Mouse (Mus musculus): ENCODE data around the gene Moxd1.

Moxd1 gene

GRCm38 (mm10) chr10:24223449-24224143, at the start of gene Moxd1:
Gene Moxd1, plus strand, starts transcription at chr10:24223517.
- no peak for DNase-seq (ENCODE audit: low read depth, low spot score)

- DNase-seq (ENCODE audit: low read depth, low spot score): no peak
These were observed 32.9 kb upstream of the Moxd1 start for GRCm38 (mm10) chr10:24190392-24190791.

- DNase-seq (ENCODE audit: low read depth, low spot score): no peak
These were observed 31.3 kb upstream of the Moxd1 start for GRCm38 (mm10) chr10:24191977-24192376.

- DNase-seq (ENCODE audit: low read depth, low spot score): no peak
These were observed 24.0 kb upstream of the Moxd1 start for GRCm38 (mm10) chr10:24199303-24199702.

GRCm38 (mm10) chr10:24200099-24200498, 23.2 kb upstream of the Moxd1 start:
- DNase-seq (ENCODE audit: low read depth, low spot score): no peak

GRCm38 (mm10) chr10:24210075-24210474, 13.2 kb upstream of the Moxd1 start:
- no peak for DNase-seq (ENCODE audit: low read depth, low spot score)

- no peak for DNase-seq (ENCODE audit: low read depth, low spot score)
These were observed 10.0 kb upstream of the Moxd1 start for GRCm38 (mm10) chr10:24213297-24213696.

GRCm38 (mm10) chr10:24217558-24218268, 5.6 kb upstream of the Moxd1 start:
- DNase-seq (ENCODE audit: low read depth, low spot score): no peak

- DNase-seq (ENCODE audit: low read depth, low spot score): no peak
These were observed 2.4 kb upstream of the Moxd1 start for GRCm38 (mm10) chr10:24220931-24221330.

GRCm38 (mm10) chr10:24222911-24223310, 406 bp upstream of the Moxd1 start:
- no peak for DNase-seq (ENCODE audit: low read depth, low spot score)

- no peak for DNase-seq (ENCODE audit: low read depth, low spot score)
These were observed 1.3 kb downstream of the Moxd1 start for GRCm38 (mm10) chr10:24224591-24224990.

- no peak for DNase-seq (ENCODE audit: low read depth, low spot score)
These were observed 5.2 kb downstream of the Moxd1 start for GRCm38 (mm10) chr10:24228318-24229183.

GRCm38 (mm10) chr10:24232281-24232680, 9.0 kb downstream of the Moxd1 start:
- DNase-seq (ENCODE audit: low read depth, low spot score): no peak

GRCm38 (mm10) chr10:24235426-24236283, 12.3 kb downstream of the Moxd1 start:
- DNase-seq (ENCODE audit: low read depth, low spot score): no peak

GRCm38 (mm10) chr10:24246815-24247214, 23.5 kb downstream of the Moxd1 start:
- no peak for DNase-seq (ENCODE audit: low read depth, low spot score)

- DNase-seq (ENCODE audit: low read depth, low spot score): no peak
These were observed 24.8 kb downstream of the Moxd1 start for GRCm38 (mm10) chr10:24248116-24248515.

- no peak for DNase-seq (ENCODE audit: low read depth, low spot score)
These were observed 28.3 kb downstream of the Moxd1 start for GRCm38 (mm10) chr10:24251631-24252030.

- no peak for DNase-seq (ENCODE audit: low read depth, low spot score)
These were observed 34.8 kb downstream of the Moxd1 start for GRCm38 (mm10) chr10:24258150-24258549.

- DNase-seq (ENCODE audit: low read depth, low spot score): no peak
These were observed 35.6 kb downstream of the Moxd1 start for GRCm38 (mm10) chr10:24258885-24259284.

GRCm38 (mm10) chr10:24259794-24260590, 36.7 kb downstream of the Moxd1 start:
- no peak for DNase-seq (ENCODE audit: low read depth, low spot score)
